In genomic region chr14:101469475-101470093, GRCm38 (mm10) we compare ENCODE assay signal across 18 mouse cellular contexts.
"Had no signal": no experiment of that assay in that cellular context is flagged by ENCODE, and none has a peak within 500 bp of the region (broad histone marks: within the 10 kb centered on the region; RNA-seq: fewer than 3 reads in every experiment).

No protein-coding gene starts in this region.

- H3K27me3 ChIP-seq: midbrain, embryonic 12.5 days; neural tube, embryonic 13.5 days had no signal

- DNase-seq: lung, adult 18-20 months; lung, embryonic 14.5 days; lung, postnatal 10 days; lung, postnatal 4 days; midbrain, embryonic 14.5 days; retina, postnatal 1 day; right cerebral cortex, adult 18-20 months; right cerebral cortex, postnatal 25 days; right cerebral cortex, postnatal 4 days; spleen, adult 18-20 months; thymus, adult 18-20 months; thymus, postnatal 14 days; thymus, postnatal 36 days had no signal

- ATAC-seq: midbrain, embryonic 16.5 days had no signal

- H3K4me1 ChIP-seq: midbrain, embryonic 12.5 days had no signal

- H3K4me2 ChIP-seq: lung, embryonic 14.5 days; midbrain, embryonic 12.5 days; neural tube, embryonic 13.5 days had no signal

- H3K27ac ChIP-seq: midbrain, embryonic 10.5 days; midbrain, embryonic 12.5 days; neural tube, embryonic 13.5 days had no signal

- H3K36me3 ChIP-seq: midbrain, embryonic 10.5 days; midbrain, embryonic 12.5 days; neural tube, embryonic 13.5 days had no signal

- H3K4me3 ChIP-seq: midbrain, embryonic 10.5 days; midbrain, embryonic 12.5 days; myocyte; neural tube, embryonic 13.5 days had no signal

- H3K9ac ChIP-seq: lung, embryonic 14.5 days; midbrain, embryonic 12.5 days; neural tube, embryonic 13.5 days had no signal

- H3K9me3 ChIP-seq: midbrain, embryonic 10.5 days; midbrain, embryonic 12.5 days had no signal
